ENCODE assay signal across 16 mouse cellular contexts in the genomic region with DNA sequence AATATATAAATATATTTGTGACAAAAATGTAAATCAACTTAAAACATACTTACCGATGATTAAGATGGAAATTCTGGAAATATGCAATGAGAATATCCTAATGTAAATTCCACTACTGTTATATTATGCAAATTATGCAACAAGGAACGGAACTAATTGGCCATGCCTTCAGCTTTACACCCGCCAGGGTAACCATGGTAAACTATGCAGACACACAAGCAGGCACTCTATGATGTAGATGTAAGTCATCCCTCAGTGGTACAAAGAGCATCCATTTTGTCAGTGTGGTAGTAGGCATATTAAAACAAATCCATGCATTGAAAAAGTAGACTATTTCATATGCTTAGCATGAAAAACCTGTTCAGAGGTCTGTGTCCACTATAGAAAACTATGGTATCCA.
A peak's percentile ranks its signal among the peaks of the same experiment; 100 is the strongest.
DNase-seq lines count a peak whose midpoint lies in the region; ATAC-seq and TF ChIP-seq lines count a peak whose summit lies in the region.
"Had no signal": no experiment of that assay in that cellular context is flagged by ENCODE, and none has a peak within 500 bp of the region (broad histone marks: within the 10 kb centered on the region; RNA-seq: fewer than 3 reads in every experiment).

No protein-coding gene starts in this region.

- no peak overlapping the region for H3K9ac ChIP-seq in forebrain, embryonic 16.5 days (replicated peaks; ENCODE audit: low read depth, low read length)
- no peak overlapping the region for H3K9ac ChIP-seq in hindbrain, embryonic 12.5 days
- no peak overlapping the region for H3K9ac ChIP-seq in hindbrain, postnatal 0 days (replicated peaks; ENCODE audit: low read length)
- H3K9ac ChIP-seq: embryonic facial prominence, embryonic 12.5 days; forebrain, embryonic 12.5 days had no signal

- 0 out of 2 replicates have a peak, but pooled peaks have one; percentile 55 for ATAC-seq in forebrain, embryonic 16.5 days
- peak; percentile 40; the same call in 1 of the 2 replicates for ATAC-seq in hindbrain, embryonic 12.5 days (ENCODE audit: low FRiP score)
- no peak for ATAC-seq in hindbrain, postnatal 0 days

- DNase-seq in forebrain, embryonic 10.5 days (ENCODE audit: extremely low spot score, low spot score), result no peak
- DNase-seq in hindbrain, postnatal 0 days (ENCODE audit: low spot score), result no peak
- DNase-seq in thymus, postnatal 14 days, result no peak
- DNase-seq: adrenal gland, adult 2 months; adrenal gland, postnatal 10 days; adrenal gland, postnatal 25 days; cerebellum, adult 11-12 months; cerebellum, adult 2 months; cerebellum, adult 9-10 months; cerebellum, postnatal 10 days; cerebellum, postnatal 25 days had no signal

- H3K27ac ChIP-seq in forebrain, embryonic 16.5 days (ENCODE audit: low read length), result no peak overlapping the region
- no peak overlapping the region for H3K27ac ChIP-seq in forebrain, embryonic 10.5 days
- no peak overlapping the region for H3K27ac ChIP-seq in hindbrain, embryonic 12.5 days
- H3K27ac ChIP-seq in hindbrain, postnatal 0 days, result no peak overlapping the region
- H3K27ac ChIP-seq: embryonic facial prominence, embryonic 10.5 days; embryonic facial prominence, embryonic 12.5 days; forebrain, embryonic 12.5 days had no signal

- no peaks in the 10 kb centered on the region for H3K36me3 ChIP-seq in forebrain, embryonic 16.5 days (ENCODE audit: control insufficient read depth, insufficient read depth)
- no peaks in the 10 kb centered on the region for H3K36me3 ChIP-seq in forebrain, embryonic 10.5 days (replicated peaks)
- H3K36me3 ChIP-seq in hindbrain, embryonic 12.5 days, result no peaks in the 10 kb centered on the region
- H3K36me3 ChIP-seq in hindbrain, postnatal 0 days (ENCODE audit: insufficient read depth, low read length), result no peaks in the 10 kb centered on the region
- H3K36me3 ChIP-seq: embryonic facial prominence, embryonic 10.5 days; embryonic facial prominence, embryonic 12.5 days; forebrain, embryonic 12.5 days had no signal

- no peak for TF ChIP-seq CTCF in hindbrain, postnatal 0 days (IDR thresholded peaks at IDR 0.05; ENCODE audit: low read depth)

- WGBS in forebrain, embryonic 16.5 days, result 42% methylated on average over 3 of the region's 3 CpGs
- WGBS in forebrain, embryonic 10.5 days, result 93% methylated on average over 3 of the region's 3 CpGs
- WGBS in hindbrain, embryonic 12.5 days, result 64% methylated on average over 3 of the region's 3 CpGs
- 41% methylated on average over 3 of the region's 3 CpGs for whole genome bisulfite sequencing in hindbrain, postnatal 0 days

- H3K4me2 ChIP-seq in forebrain, embryonic 16.5 days (ENCODE audit: low read length), result no peak overlapping the region
- no peak overlapping the region for H3K4me2 ChIP-seq in hindbrain, embryonic 12.5 days (replicated peaks)
- H3K4me2 ChIP-seq in hindbrain, postnatal 0 days (ENCODE audit: low read depth, low read length), result no peak overlapping the region
- H3K4me2 ChIP-seq: embryonic facial prominence, embryonic 12.5 days; forebrain, embryonic 12.5 days had no signal

- H3K9me3 ChIP-seq in forebrain, embryonic 16.5 days (ENCODE audit: control insufficient read depth, low read length), result no peaks in the 10 kb centered on the region
- H3K9me3 ChIP-seq in forebrain, embryonic 10.5 days, result no peaks in the 10 kb centered on the region
- H3K9me3 ChIP-seq in hindbrain, embryonic 12.5 days (replicated peaks), result no peaks in the 10 kb centered on the region
- H3K9me3 ChIP-seq in hindbrain, postnatal 0 days (ENCODE audit: low read length), result no peaks in the 10 kb centered on the region
- H3K9me3 ChIP-seq: embryonic facial prominence, embryonic 12.5 days; forebrain, embryonic 12.5 days had no signal

- H3K4me1 ChIP-seq in forebrain, embryonic 16.5 days (replicated peaks; ENCODE audit: control insufficient read depth, insufficient read depth, low read length), result no peaks in the 10 kb centered on the region
- H3K4me1 ChIP-seq in forebrain, embryonic 10.5 days, result peaks cover 10% of the 10 kb centered on the region
- H3K4me1 ChIP-seq in hindbrain, embryonic 12.5 days, result peaks cover 14% of the 10 kb centered on the region
- H3K4me1 ChIP-seq in hindbrain, postnatal 0 days (ENCODE audit: insufficient read depth, low read length), result no peaks in the 10 kb centered on the region; the same call in 1 of the 2 replicates

- H3K27me3 ChIP-seq in forebrain, embryonic 16.5 days (replicated peaks; ENCODE audit: control insufficient read depth, insufficient read depth, low read length), result no peaks in the 10 kb centered on the region
- no peaks in the 10 kb centered on the region for H3K27me3 ChIP-seq in forebrain, embryonic 10.5 days (ENCODE audit: poor library complexity, severe bottlenecking)
- H3K27me3 ChIP-seq in hindbrain, embryonic 12.5 days, result no peaks in the 10 kb centered on the region
- H3K27me3 ChIP-seq in hindbrain, postnatal 0 days (ENCODE audit: insufficient read depth, low read length), result no peaks in the 10 kb centered on the region
- H3K27me3 ChIP-seq: embryonic facial prominence, embryonic 12.5 days; forebrain, embryonic 12.5 days had no signal

- no peak overlapping the region for H3K4me3 ChIP-seq in forebrain, embryonic 16.5 days (replicated peaks; ENCODE audit: low read length)
- H3K4me3 ChIP-seq in forebrain, embryonic 10.5 days, result no peak overlapping the region
- H3K4me3 ChIP-seq in hindbrain, embryonic 12.5 days, result no peak overlapping the region
- no peak overlapping the region for H3K4me3 ChIP-seq in hindbrain, postnatal 0 days (ENCODE audit: low read length)
- H3K4me3 ChIP-seq: embryonic facial prominence, embryonic 10.5 days; embryonic facial prominence, embryonic 12.5 days; forebrain, embryonic 12.5 days had no signal
